In genomic region chr5:20637300-20637989, GRCm38 (mm10) we compare ENCODE assay signal across 8 mouse cellular contexts.
DNase-seq lines count a peak whose midpoint lies in the region; ATAC-seq and TF ChIP-seq lines count a peak whose summit lies in the region.

No protein-coding gene starts in this region.

- H3K4me1 ChIP-seq in cerebellum, adult 2 months (ENCODE audit: control insufficient read depth, insufficient read depth, low read length), result 0 out of 2 replicates have a peak, but pooled peaks cover 2% of the 10 kb centered on the region
- no peaks in the 10 kb centered on the region for H3K4me1 ChIP-seq in kidney, embryonic 14.5 days (ENCODE audit: control insufficient read depth, insufficient read depth, low read length)
- H3K4me1 ChIP-seq in kidney, embryonic 15.5 days, result peaks cover 3% of the 10 kb centered on the region; the same call in 1 of the 2 replicates
- H3K4me1 ChIP-seq in cortical plate, adult 2 months (ENCODE audit: control insufficient read depth, insufficient read depth, low read length), result peaks cover 5% of the 10 kb centered on the region; the same call in 1 of the 2 replicates
- H3K4me1 ChIP-seq in lung, postnatal 0 days (ENCODE audit: insufficient read depth, low read depth, low read length), result no peaks in the 10 kb centered on the region
- H3K4me1 ChIP-seq in liver, embryonic 11.5 days (replicated peaks; ENCODE audit: control insufficient read depth, insufficient read depth, low read length), result no peaks in the 10 kb centered on the region
- H3K4me1 ChIP-seq in thymus, adult 2 months (replicated peaks; ENCODE audit: control insufficient read depth, insufficient read depth, low read length), result no peaks in the 10 kb centered on the region

- no peaks in the 10 kb centered on the region for H3K9me3 ChIP-seq in kidney, embryonic 14.5 days (ENCODE audit: control insufficient read depth, low read length)
- H3K9me3 ChIP-seq in kidney, embryonic 15.5 days (replicated peaks), result no peaks in the 10 kb centered on the region
- no peaks in the 10 kb centered on the region for H3K9me3 ChIP-seq in lung, postnatal 0 days (ENCODE audit: low read length)
- no peaks in the 10 kb centered on the region for H3K9me3 ChIP-seq in liver, embryonic 11.5 days (ENCODE audit: control insufficient read depth, low read length)

- no peak overlapping the region for H3K9ac ChIP-seq in kidney, embryonic 14.5 days (ENCODE audit: low read depth, low read length)
- no peak overlapping the region for H3K9ac ChIP-seq in kidney, embryonic 15.5 days
- no peak overlapping the region for H3K9ac ChIP-seq in lung, postnatal 0 days (replicated peaks; ENCODE audit: low read depth)
- H3K9ac ChIP-seq in liver, embryonic 11.5 days (ENCODE audit: low read depth, low read length), result no peak overlapping the region

- H3K4me3 ChIP-seq in cerebellum, adult 2 months (replicated peaks; ENCODE audit: insufficient read depth, low read depth, low read length), result no peak overlapping the region
- H3K4me3 ChIP-seq in kidney, embryonic 14.5 days (ENCODE audit: low read length), result no peak overlapping the region
- H3K4me3 ChIP-seq in kidney, embryonic 15.5 days (replicated peaks), result no peak overlapping the region
- H3K4me3 ChIP-seq in cortical plate, adult 2 months (ENCODE audit: insufficient read depth, low read length), result no peak overlapping the region
- H3K4me3 ChIP-seq in lung, postnatal 0 days (ENCODE audit: low read depth, low read length), result no peak overlapping the region
- H3K4me3 ChIP-seq in liver, embryonic 11.5 days (ENCODE audit: low read depth, low read length), result no peak overlapping the region
- no peak overlapping the region for H3K4me3 ChIP-seq in thymus, adult 2 months (ENCODE audit: control insufficient read depth, insufficient read depth, low read length)

- WGBS in cerebellum, adult 2 months, result 86% methylated on average over 5 of the region's 5 CpGs
- 77% methylated on average over 5 of the region's 5 CpGs for WGBS in kidney, embryonic 14.5 days
- 79% methylated on average over 5 of the region's 5 CpGs for WGBS in kidney, embryonic 15.5 days
- 69% methylated on average over 5 of the region's 5 CpGs for WGBS in lung, postnatal 0 days
- 82% methylated on average over 5 of the region's 5 CpGs for WGBS in liver, embryonic 11.5 days
- WGBS in thymus, adult 2 months, result 90% methylated on average over 5 of the region's 5 CpGs

- no peaks in the 10 kb centered on the region for H3K27me3 ChIP-seq in cerebellum, adult 2 months (ENCODE audit: control insufficient read depth, insufficient read depth, low read length)
- no peaks in the 10 kb centered on the region for H3K27me3 ChIP-seq in kidney, embryonic 14.5 days (ENCODE audit: control insufficient read depth, insufficient read depth, low read length)
- H3K27me3 ChIP-seq in kidney, embryonic 15.5 days, result no peaks in the 10 kb centered on the region
- H3K27me3 ChIP-seq in lung, postnatal 0 days (replicated peaks; ENCODE audit: insufficient read depth, low read length), result no peaks in the 10 kb centered on the region
- H3K27me3 ChIP-seq in liver, embryonic 11.5 days (replicated peaks; ENCODE audit: control insufficient read depth, insufficient read depth, low read length), result no peaks in the 10 kb centered on the region
- no peaks in the 10 kb centered on the region for H3K27me3 ChIP-seq in thymus, adult 2 months (ENCODE audit: control insufficient read depth, insufficient read depth, low read length)

- TF ChIP-seq EP300 in lung, postnatal 0 days (IDR thresholded peaks at IDR 0.05), result no peak

- H3K4me2 ChIP-seq in kidney, embryonic 14.5 days (replicated peaks; ENCODE audit: low read depth, low read length), result no peak overlapping the region
- no peak overlapping the region for H3K4me2 ChIP-seq in kidney, embryonic 15.5 days
- no peak overlapping the region for H3K4me2 ChIP-seq in lung, postnatal 0 days (replicated peaks; ENCODE audit: low read depth, low read length)
- no peak overlapping the region for H3K4me2 ChIP-seq in liver, embryonic 11.5 days

- peak; percentile 38; the same call in 1 of the 2 replicates for TF ChIP-seq CTCF in cerebellum, adult 2 months (IDR thresholded peaks at IDR 0.05; ENCODE audit: borderline replicate concordance, insufficient read depth, low read depth, low read length)
- TF ChIP-seq CTCF in cortical plate, adult 2 months (IDR thresholded peaks at IDR 0.05; ENCODE audit: extremely low read depth, insufficient read depth, low read length), result peak; percentile 70
- TF ChIP-seq CTCF in lung, postnatal 0 days (IDR thresholded peaks at IDR 0.05), result peak; percentile 72
- TF ChIP-seq CTCF in thymus, adult 2 months (IDR thresholded peaks at IDR 0.05; ENCODE audit: borderline replicate concordance, control insufficient read depth, extremely low read depth, insufficient read depth, low read length, poor library complexity), result no peak

- DNase-seq in cerebellum, adult 2 months, result no peak
- no peak for DNase-seq in cerebellum, postnatal 4 days (ENCODE audit: low spot score in 2 of 2)
- DNase-seq in lung, postnatal 0 days (ENCODE audit: low spot score), result peak; percentile 62
- no peak for DNase-seq in liver, embryonic 11.5 days (ENCODE audit: low spot score)
- no peak for DNase-seq in thymus, adult 2 months

- H3K36me3 ChIP-seq in kidney, embryonic 14.5 days (ENCODE audit: control insufficient read depth, insufficient read depth, low read length), result no peaks in the 10 kb centered on the region
- no peaks in the 10 kb centered on the region for H3K36me3 ChIP-seq in kidney, embryonic 15.5 days
- no peaks in the 10 kb centered on the region for H3K36me3 ChIP-seq in lung, postnatal 0 days (ENCODE audit: insufficient read depth, low read length)
- H3K36me3 ChIP-seq in liver, embryonic 11.5 days (ENCODE audit: control insufficient read depth, insufficient read depth, low read length), result no peaks in the 10 kb centered on the region
- H3K36me3 ChIP-seq in thymus, adult 2 months (ENCODE audit: control insufficient read depth, insufficient read depth, low read length), result no peaks in the 10 kb centered on the region

- ATAC-seq in kidney, embryonic 14.5 days (ENCODE audit: low FRiP score, low TSS enrichment), result peak; percentile 48; the same call in 1 of the 2 replicates
- no peak for ATAC-seq in kidney, embryonic 15.5 days (replicated peaks; ENCODE audit: low FRiP score)
- peak; percentile 52 for ATAC-seq in lung, postnatal 0 days
- no peak for ATAC-seq in liver, embryonic 11.5 days (replicated peaks; ENCODE audit: low FRiP score)

- no peak for TF ChIP-seq POLR2A in cerebellum, adult 2 months (IDR thresholded peaks at IDR 0.05; ENCODE audit: borderline replicate concordance, insufficient read depth, low read length)
- no peak for TF ChIP-seq POLR2A in cortical plate, adult 2 months (IDR thresholded peaks at IDR 0.05; ENCODE audit: extremely low read depth, insufficient read depth, low read length)
- TF ChIP-seq POLR2A in thymus, adult 2 months (IDR thresholded peaks at IDR 0.05; ENCODE audit: control insufficient read depth, extremely low read depth, insufficient read depth, low read length, poor library complexity), result no peak

- no peak overlapping the region for H3K27ac ChIP-seq in cerebellum, adult 2 months (ENCODE audit: insufficient read depth, low read length)
- H3K27ac ChIP-seq in kidney, embryonic 14.5 days (ENCODE audit: low read depth, low read length), result no peak overlapping the region
- H3K27ac ChIP-seq in kidney, embryonic 15.5 days, result no peak overlapping the region
- no peak overlapping the region for H3K27ac ChIP-seq in cortical plate, adult 2 months (ENCODE audit: insufficient read depth, low read length)
- no peak overlapping the region for H3K27ac ChIP-seq in lung, postnatal 0 days (ENCODE audit: low read length)
- no peak overlapping the region for H3K27ac ChIP-seq in liver, embryonic 11.5 days (ENCODE audit: low read depth, low read length)
- H3K27ac ChIP-seq in thymus, adult 2 months (ENCODE audit: control insufficient read depth, insufficient read depth, low read length), result no peak overlapping the region

Comparison
In these comparisons a context has a peak if more than half of its experiments do, and no peak if none do; other contexts are left out.
1. ATAC-seq: peak in kidney, embryonic 14.5 days (single experiment) and lung, postnatal 0 days (single experiment); none in kidney, embryonic 15.5 days (single experiment) and liver, embryonic 11.5 days (single experiment).